In genomic region chr1:155109387-155110350, GRCm38 (mm10) we compare ENCODE assay signal across 7 mouse cellular contexts. TPM values are rescaled to one million over a fixed set of nuclear protein-coding genes. Genes with fewer than 3 reads are reported as not detected.
A peak's percentile ranks its signal among the peaks of the same experiment; 100 is the strongest.
DNase-seq lines count a peak whose midpoint lies in the region; ATAC-seq lines count a peak whose summit lies in the region.

No protein-coding gene starts in this region.

- no peaks in the 10 kb centered on the region for H3K36me3 ChIP-seq in heart, embryonic 15.5 days
- no peaks in the 10 kb centered on the region for H3K36me3 ChIP-seq in midbrain, embryonic 10.5 days

- 13% methylated on average over 18 of the region's 18 CpGs for WGBS in heart, embryonic 15.5 days
- WGBS in midbrain, embryonic 10.5 days: 22% methylated on average over 18 of the region's 18 CpGs

- H3K9me3 ChIP-seq in heart, embryonic 15.5 days (replicated peaks): no peaks in the 10 kb centered on the region
- H3K9me3 ChIP-seq in midbrain, embryonic 10.5 days (replicated peaks): no peaks in the 10 kb centered on the region

- peak overlapping the region; percentile 40 for H3K4me2 ChIP-seq in heart, embryonic 15.5 days

- peaks cover 37% of the 10 kb centered on the region for H3K4me1 ChIP-seq in heart, embryonic 15.5 days (replicated peaks)
- H3K4me1 ChIP-seq in midbrain, embryonic 10.5 days: peaks cover 71% of the 10 kb centered on the region

- H3K4me3 ChIP-seq in heart, embryonic 15.5 days: peak overlapping the region; percentile 2; the same call in 1 of the 2 replicates
- no peak overlapping the region for H3K4me3 ChIP-seq in midbrain, embryonic 10.5 days

- DNase-seq in 3T3-L1 (ENCODE audit: low read depth, low spot score): peak; percentile 70
- DNase-seq in MN1 (ENCODE audit: low spot score): peak; percentile 34
- DNase-seq in midbrain, embryonic 10.5 days (ENCODE audit: low spot score): no peak
- no peak for DNase-seq in right cerebral cortex, postnatal 14 days
- no peak for DNase-seq in kidney, adult 18-20 months
- no peak for DNase-seq in layer of hippocampus, adult 18-20 months (ENCODE audit: low spot score in 2 of 2)

- H3K27ac ChIP-seq in heart, embryonic 15.5 days: peak overlapping the region; percentile 67
- H3K27ac ChIP-seq in midbrain, embryonic 10.5 days (replicated peaks): peak overlapping the region; percentile 69; the same call in 1 of the 2 replicates

- H3K27me3 ChIP-seq in heart, embryonic 15.5 days: no peaks in the 10 kb centered on the region
- H3K27me3 ChIP-seq in midbrain, embryonic 10.5 days (ENCODE audit: low read depth, poor library complexity, severe bottlenecking): peaks cover 79% of the 10 kb centered on the region

- ATAC-seq in heart, embryonic 15.5 days (replicated peaks; ENCODE audit: insufficient number of reproducible peaks, insufficient read depth, low FRiP score, low read depth): no peak

- H3K9ac ChIP-seq in heart, embryonic 15.5 days: no peak overlapping the region

RNA-seq across cellular contexts. Expression of gene Ier5, which starts 10.2 kb away (rescaled TPM):
- 5.0 and 5.5 TPM in 2 replicates for polyA plus RNA-seq in heart, embryonic 15.5 days (2015; fragmentation: Nextera tagmentation; extraction: Ambion mirVana)
- 4.0 and 4.3 TPM in 2 replicates for polyA plus RNA-seq in midbrain, embryonic 10.5 days (2016; fragmentation: Nextera tagmentation; extraction: Ambion mirVana)
- total RNA-seq in layer of hippocampus, adult 18-20 months (2021): 10 to 100 TPM; 32.3 to 36.2 TPM

RNA-seq across cellular contexts. Expression of gene Mr1, which starts 36.9 kb away (rescaled TPM):
- 6.6 and 7.1 TPM in 2 replicates for polyA plus RNA-seq in heart, embryonic 15.5 days (2015; fragmentation: Nextera tagmentation; extraction: Ambion mirVana)
- 0.37 and 0.48 TPM in 2 replicates for polyA plus RNA-seq in midbrain, embryonic 10.5 days (2016; fragmentation: Nextera tagmentation; extraction: Ambion mirVana)
- 1 to 10 TPM; 3.8 to 4.1 TPM for total RNA-seq in layer of hippocampus, adult 18-20 months (2021)

RNA-seq across cellular contexts. Expression of gene Stx6, which starts 48.8 kb away (rescaled TPM):
- 47.7 and 57.0 TPM in 2 replicates for polyA plus RNA-seq in heart, embryonic 15.5 days (2015; fragmentation: Nextera tagmentation; extraction: Ambion mirVana)
- polyA plus RNA-seq in midbrain, embryonic 10.5 days (2016; fragmentation: Nextera tagmentation; extraction: Ambion mirVana): 78.2 and 92.5 TPM in 2 replicates
- 100 to 1,000 TPM; 122 to 129 TPM for total RNA-seq in layer of hippocampus, adult 18-20 months (2021)

Comparison
In these comparisons a context has a peak if more than half of its experiments do, and no peak if none do; other contexts are left out.
1. DNase-seq: peak in 3T3-L1 (single experiment) and MN1 (single experiment); none in midbrain, embryonic 10.5 days (single experiment), right cerebral cortex, postnatal 14 days (single experiment), kidney, adult 18-20 months (single experiment) and layer of hippocampus, adult 18-20 months (0 of 2).